Mouse (Mus musculus) layer of hippocampus, postnatal 14 days (tissue): ENCODE results near the gene Gfpt2. TPM values are rescaled to one million over a fixed set of nuclear protein-coding genes. Genes with fewer than 3 reads are reported as not detected.
"Not testable (repeated sequence)": the region's sequence is repeated elsewhere in the genome, so short reads cannot be mapped to it uniquely, and the experiment has no call there.

Experiments
- DNase-seq, 2 experiments: peaks; one replicate each; pipeline ENCODE4 v3.0.0; 2021 to 2022; ENCODE audit warnings: low spot score in 2 of 2, mixed read lengths in 1 of 2
- total RNA-seq, 2 experiments: library from RNA; stranded (reverse); gene quantifications; 2 replicates each; pipeline ENCODE4 v1.2.3; 2021

Gene Gfpt2
- total RNA-seq, 2 experiments from 2014 or later, result 6.6 to 7.9 TPM

GRCm38 (mm10) chr11:49781833-49782399 lies 12.1 kb upstream of the Gfpt2 start:
- no peak for DNase-seq

GRCm38 (mm10) chr11:49793131-49793530 lies 847 bp upstream of the Gfpt2 start:
- DNase-seq, result peak in 1 of 2 experiments; percentile 8

GRCm38 (mm10) chr11:49794342-49795144 lies 565 bp downstream of the Gfpt2 start:
- DNase-seq, result peak in 1 of 2 experiments; percentile 8

GRCm38 (mm10) chr11:49798931-49799330 lies 5.0 kb downstream of the Gfpt2 start:
- DNase-seq, result no peak

- DNase-seq, result peak in 1 of 2 experiments; percentile 4
These were observed 7.5 kb downstream of the Gfpt2 start for GRCm38 (mm10) chr11:49801516-49801915.

- no peak for DNase-seq
These were observed 9.8 kb downstream of the Gfpt2 start for GRCm38 (mm10) chr11:49803801-49804200.

GRCm38 (mm10) chr11:49806218-49806617 lies 12.2 kb downstream of the Gfpt2 start:
- DNase-seq, result no peak

GRCm38 (mm10) chr11:49808946-49809345 lies 15.0 kb downstream of the Gfpt2 start:
- no peak for DNase-seq

GRCm38 (mm10) chr11:49810696-49811095 lies 16.7 kb downstream of the Gfpt2 start:
- DNase-seq, result not testable (repeated sequence)

GRCm38 (mm10) chr11:49811099-49811541 lies 17.1 kb downstream of the Gfpt2 start:
- no peak for DNase-seq

- no peak for DNase-seq
These were observed 17.9 kb downstream of the Gfpt2 start for GRCm38 (mm10) chr11:49811879-49812278.

GRCm38 (mm10) chr11:49818869-49819566 lies 25.0 kb downstream of the Gfpt2 start:
- peak; percentile 34 to 67 for DNase-seq

- peak in 1 of 2 experiments; percentile 11 for DNase-seq
These were observed 25.7 kb downstream of the Gfpt2 start for GRCm38 (mm10) chr11:49819676-49820075.

GRCm38 (mm10) chr11:49820928-49821327 lies 26.9 kb downstream of the Gfpt2 start:
- DNase-seq, result no peak

GRCm38 (mm10) chr11:49821546-49821945 lies 27.6 kb downstream of the Gfpt2 start:
- no peak for DNase-seq

- DNase-seq, result no peak
These were observed 28.4 kb downstream of the Gfpt2 start for GRCm38 (mm10) chr11:49822337-49822736.

- DNase-seq, result peak in 1 of 2 experiments; percentile 25
These were observed 30.9 kb downstream of the Gfpt2 start for GRCm38 (mm10) chr11:49824896-49825295.

- no peak for DNase-seq
These were observed 33.3 kb downstream of the Gfpt2 start for GRCm38 (mm10) chr11:49827243-49827642.

- DNase-seq, result no peak
These were observed 35.3 kb downstream of the Gfpt2 start for GRCm38 (mm10) chr11:49829176-49829745.

GRCm38 (mm10) chr11:49831980-49832379 lies 38.0 kb downstream of the Gfpt2 start:
- no peak for DNase-seq

- no peak for DNase-seq
These were observed 39.0 kb downstream of the Gfpt2 start for GRCm38 (mm10) chr11:49832962-49833361.

- DNase-seq, result no peak
These were observed 40.3 kb downstream of the Gfpt2 start for GRCm38 (mm10) chr11:49834248-49834647.
